Mouse (Mus musculus) heart, postnatal 0 days (tissue): Measurements from ENCODE around the gene 4930447C04Rik. TPM values are rescaled to one million over a fixed set of nuclear protein-coding genes. Genes with fewer than 3 reads are reported as not detected.

Experiments
- ATAC-seq: fragments of 200-750 bp; cut with Nextera tagmentation; 2 replicates; pipeline ENCODE4 v1.8.0; 2017; ENCODE audit warnings: low read depth, moderate number of reproducible peaks, moderate library complexity; ENCODE audit not compliant: insufficient read depth
- DNase-seq: peaks from one replicate; pipeline ENCODE4 v3.0.0-alpha.2; 2016; ENCODE audit warnings: low spot score
- H3K27ac ChIP-seq: fragments of 300-500 bp; sonication (generic); 2 replicates; pipeline ENCODE4 v1.5.1; 2014; ENCODE audit warnings: low read depth, mild to moderate bottlenecking
- H3K27me3 ChIP-seq: fragments of 300-500 bp; sonication (generic); 2 replicates; pipeline ENCODE4 v1.6.1; 2014; ENCODE audit warnings: low read length, mixed read lengths; ENCODE audit not compliant: control insufficient read depth, insufficient read depth
- H3K36me3 ChIP-seq: fragments of 300-500 bp; sonication (generic); replicated peaks from 2 replicates; pipeline ENCODE4 v1.6.1; 2014; ENCODE audit warnings: low read length, mixed read lengths; ENCODE audit not compliant: control insufficient read depth, insufficient read depth
- H3K4me1 ChIP-seq: fragments of 300-500 bp; sonication (generic); 2 replicates; pipeline ENCODE4 v1.6.1; 2014; ENCODE audit warnings: antibody characterized with exemption; ENCODE audit not compliant: control insufficient read depth, insufficient read depth
- H3K4me2 ChIP-seq: fragments of 300-500 bp; sonication (generic); 2 replicates; pipeline ENCODE4 v1.6.1; 2014; ENCODE audit warnings: low read depth, mild to moderate bottlenecking, low read length, moderate library complexity
- H3K4me3 ChIP-seq: fragments of 300-500 bp; sonication (generic); 2 replicates; pipeline ENCODE4 v1.5.1; 2014; ENCODE audit warnings: low read depth, low read length
- H3K9ac ChIP-seq: fragments of 300-500 bp; sonication (generic); replicated peaks from 2 replicates; pipeline ENCODE4 v1.6.1; 2014; ENCODE audit warnings: low read depth, low read length, mixed read lengths
- H3K9me3 ChIP-seq: fragments of 300-500 bp; sonication (generic); replicated peaks from 2 replicates; pipeline ENCODE4 v1.6.1; 2016; ENCODE audit warnings: low read length; ENCODE audit not compliant: control insufficient read depth
- CTCF ChIP-seq: IDR thresholded peaks from 2 replicates; pipeline ENCODE4 v1.5.1; 2016; ENCODE audit warnings: antibody characterized with exemption, control low read depth, low read depth
- EP300 ChIP-seq: IDR thresholded peaks from 2 replicates; pipeline ENCODE4 v1.6.1; 2016; ENCODE audit warnings: antibody characterized with exemption, low read depth
- WGBS: fragments of 180-500 bp; shearing (Covaris S2); extraction: QIAGEN DNeasy Blood & Tissue Kit; methylation state at CpG from one replicate; pipeline ENCODE4 v1.1.7; 2014; 5-methylcytosine and 5-hydroxymethylcytosine counted together
- polyA plus RNA-seq: library from polyadenylated mRNA; unstranded; fragments of >200 nt; fragmentation: Nextera tagmentation; extraction: Ambion mirVana; gene quantifications from 2 replicates; pipeline ENCODE4 v1.2.1, GENCODE M21; 2015
- total RNA-seq: library from RNA; depleted of rRNA; stranded (reverse); fragments of >200 nt; gene quantifications from 2 replicates; pipeline ENCODE4 v1.2.3, GENCODE M21; 2014; ENCODE audit warnings: low replicate concordance

The 4930447C04Rik gene
- total and polyA plus RNA-seq, 2 experiments from 2014 or later = 0.63 TPM; not detected in 1

DNA sequence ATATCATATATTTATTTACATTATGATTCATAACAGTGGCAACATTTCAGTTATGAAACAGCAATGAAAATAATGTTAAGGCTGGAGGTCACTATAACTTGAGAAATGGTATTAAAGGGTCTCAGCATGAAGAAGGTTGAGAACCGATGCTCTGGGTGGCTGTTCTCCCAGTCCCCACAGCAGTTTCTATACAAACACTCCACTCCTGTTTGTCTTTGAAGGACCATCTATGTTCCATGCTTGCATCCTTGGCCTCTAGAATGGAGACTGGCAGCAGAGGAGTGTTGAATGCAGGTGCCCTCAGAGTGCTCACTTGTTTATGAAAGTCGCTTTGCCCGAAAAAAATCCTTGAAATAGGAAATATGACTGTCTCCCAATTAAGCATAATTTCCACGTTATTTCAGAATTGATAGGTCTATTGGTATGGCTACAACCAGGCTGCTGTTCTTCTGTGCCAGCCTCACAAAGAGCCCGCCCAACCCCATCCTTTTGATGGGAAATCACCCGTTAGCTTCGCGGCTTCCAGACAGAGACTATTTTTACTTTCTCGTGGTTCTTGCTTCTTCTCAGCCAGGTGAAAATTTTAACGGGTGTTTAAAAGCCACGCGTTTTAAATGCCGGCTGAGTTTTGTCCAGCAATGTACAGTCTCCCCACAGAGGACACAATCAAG, 87.0 kb downstream of the 4930447C04Rik start:
- peaks cover 64% of the 10 kb centered on the region for H3K27me3 ChIP-seq
- no peaks in the 10 kb centered on the region for H3K4me1 ChIP-seq
- ATAC-seq = no peak
- no peak for TF ChIP-seq CTCF
- TF ChIP-seq EP300 = no peak
- H3K9me3 ChIP-seq = no peaks in the 10 kb centered on the region
- H3K36me3 ChIP-seq = no peaks in the 10 kb centered on the region
- no peak for DNase-seq
- no peak overlapping the region for H3K27ac ChIP-seq
- H3K4me3 ChIP-seq = no peak overlapping the region
- no peak overlapping the region for H3K9ac ChIP-seq
- WGBS = 40% methylated on average over 13 of the region's 13 CpGs
- no peak overlapping the region for H3K4me2 ChIP-seq

DNA sequence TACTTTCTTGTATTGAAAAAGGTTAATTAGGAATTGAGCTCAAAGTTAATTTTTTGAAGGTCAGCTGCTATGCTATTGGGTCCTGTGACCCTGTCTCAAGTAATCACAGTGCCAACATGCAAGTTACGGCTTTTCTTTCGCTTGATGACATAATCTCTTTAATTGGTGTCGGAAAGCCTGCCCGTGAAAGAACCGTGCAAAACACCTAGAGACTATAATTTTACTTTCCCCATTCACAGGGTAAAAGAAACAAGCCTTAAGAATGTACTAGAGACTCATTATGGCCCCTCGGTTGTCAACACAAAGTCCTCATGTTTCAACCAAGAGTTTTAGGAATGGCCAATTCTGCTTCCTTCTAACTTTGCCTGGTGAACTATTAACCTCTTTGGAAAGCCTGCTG, 88.3 kb downstream of the 4930447C04Rik start:
- H3K27ac ChIP-seq = no peak overlapping the region
- no peak overlapping the region for H3K9ac ChIP-seq
- ATAC-seq = no peak
- 79% methylated on average over 6 of the region's 6 CpGs for WGBS
- TF ChIP-seq CTCF (no peak), EP300 (no peak)
- H3K9me3 ChIP-seq = no peaks in the 10 kb centered on the region
- peaks cover 72% of the 10 kb centered on the region for H3K27me3 ChIP-seq
- DNase-seq = no peak
- no peak overlapping the region for H3K4me2 ChIP-seq
- no peaks in the 10 kb centered on the region for H3K36me3 ChIP-seq
- H3K4me3 ChIP-seq = no peak overlapping the region
- H3K4me1 ChIP-seq = no peaks in the 10 kb centered on the region

DNA sequence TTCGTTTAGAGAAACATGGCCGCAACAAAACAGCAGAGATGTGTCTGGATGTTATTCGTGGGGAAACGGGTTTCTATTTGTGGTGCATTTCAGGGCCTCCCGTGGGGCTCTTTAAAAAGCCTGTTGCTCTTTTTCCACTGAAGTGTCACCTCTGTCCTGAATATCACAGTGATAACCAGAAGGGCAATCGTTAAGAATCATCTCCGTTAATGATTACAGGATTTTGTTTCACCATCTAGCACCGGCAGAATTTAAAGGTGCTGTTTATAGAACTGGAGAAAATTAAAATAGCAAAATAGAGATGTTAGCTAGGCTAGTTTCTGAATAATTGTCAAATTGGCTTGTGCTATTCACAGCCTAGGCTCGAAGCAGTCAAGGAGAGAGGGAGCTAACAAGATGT, 90.4 kb downstream of the 4930447C04Rik start:
- TF ChIP-seq EP300 (no peak), CTCF (no peak)
- no peak overlapping the region for H3K4me3 ChIP-seq
- no peak overlapping the region for H3K9ac ChIP-seq
- ATAC-seq (no peak), DNase-seq (no peak)
- WGBS = 42% methylated on average over 9 of the region's 9 CpGs
- H3K27ac ChIP-seq = no peak overlapping the region
- H3K27me3 ChIP-seq = peaks cover 67% of the 10 kb centered on the region
- no peaks in the 10 kb centered on the region for H3K4me1 ChIP-seq
- no peaks in the 10 kb centered on the region for H3K9me3 ChIP-seq
- H3K4me2 ChIP-seq = no peak overlapping the region
- no peaks in the 10 kb centered on the region for H3K36me3 ChIP-seq

DNA sequence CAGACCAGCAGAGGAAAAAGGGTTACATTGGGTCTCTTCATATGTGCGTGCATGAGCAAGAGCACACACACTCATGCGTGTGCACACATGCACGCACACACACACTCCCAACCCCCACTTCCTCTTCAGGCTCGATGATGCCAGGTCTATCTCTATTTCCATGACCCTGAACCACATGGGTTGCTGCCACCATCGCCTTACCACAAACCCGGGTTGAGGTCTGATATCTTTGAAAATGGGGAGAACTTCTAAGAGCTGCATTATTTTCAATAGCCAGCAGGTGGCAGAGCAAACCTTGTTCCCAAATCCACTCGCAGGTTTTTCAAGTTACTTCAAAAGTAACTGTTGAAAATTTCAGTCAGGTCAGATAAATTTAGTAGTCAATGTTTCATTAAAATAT, 92.8 kb downstream of the 4930447C04Rik start:
- DNase-seq (peak; percentile 34), ATAC-seq (no peak)
- Histone ChIP-seq H3K27ac (no peak overlapping the region), H3K4me1 (peaks cover 6% of the 10 kb centered on the region; the same call in 1 of the 2 replicates), H3K27me3 (peaks cover 44% of the 10 kb centered on the region), H3K4me3 (no peak overlapping the region), H3K4me2 (no peak overlapping the region), H3K9me3 (no peaks in the 10 kb centered on the region), H3K36me3 (no peaks in the 10 kb centered on the region), H3K9ac (no peak overlapping the region)
- TF ChIP-seq CTCF (peak; percentile 59), EP300 (no peak)
- 24% methylated on average over 7 of the region's 7 CpGs for WGBS

GRCm38 (mm10) chr12:72845946-72846345, 94.6 kb downstream of the 4930447C04Rik start:
- Histone ChIP-seq H3K4me3 (no peak overlapping the region), H3K9ac (no peak overlapping the region), H3K4me1 (peaks cover 6% of the 10 kb centered on the region; the same call in 1 of the 2 replicates), H3K36me3 (no peaks in the 10 kb centered on the region), H3K9me3 (no peaks in the 10 kb centered on the region), H3K27ac (no peak overlapping the region), H3K4me2 (no peak overlapping the region), H3K27me3 (peaks cover 31% of the 10 kb centered on the region; the same call in 1 of the 2 replicates)
- no peak for DNase-seq
- WGBS = 48% methylated on average over 10 of the region's 10 CpGs
- no peak for TF ChIP-seq CTCF
- no peak for TF ChIP-seq EP300
- ATAC-seq = no peak
